Mouse (Mus musculus): ENCODE results near the gene Dusp13. TPM values are rescaled to one million over a fixed set of nuclear protein-coding genes. Genes with fewer than 3 reads are reported as not detected.

Dusp13 gene
- 0.09 TPM in 1 of 2 replicates, not detected in the other for polyA plus RNA-seq (2012; rRNA removed)

DNA sequence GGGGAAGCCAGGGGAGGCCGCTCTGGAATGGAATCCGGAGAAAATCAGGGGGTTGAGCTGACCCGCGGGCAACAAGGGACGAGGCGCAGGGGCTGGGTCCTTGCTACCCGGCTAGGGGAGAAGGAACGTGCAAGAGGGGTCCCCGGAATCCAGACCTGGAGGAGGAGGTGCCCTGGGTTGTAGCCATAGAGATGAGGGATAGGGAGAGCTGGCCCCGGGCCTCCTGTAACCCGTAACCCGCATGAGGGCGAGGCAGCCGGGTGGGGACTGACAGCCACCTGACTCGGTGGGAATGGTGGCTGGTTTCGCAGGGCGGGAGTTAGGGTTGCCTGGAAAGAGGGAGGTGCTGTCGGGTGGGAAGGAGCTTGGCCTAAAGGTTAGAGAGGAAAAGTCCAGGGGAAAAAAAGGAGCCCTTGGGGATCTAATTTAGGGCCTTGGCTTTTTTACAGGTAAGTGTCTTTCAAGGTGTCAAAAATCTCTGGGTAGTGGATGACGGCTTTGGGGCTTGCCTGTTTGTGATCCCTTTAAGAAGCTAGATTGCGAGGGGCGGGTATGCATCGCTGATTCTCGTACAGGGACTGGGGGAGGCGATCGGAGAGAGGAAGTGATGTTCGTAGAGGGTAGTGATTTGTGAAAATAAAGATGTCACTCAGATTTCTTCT, at the start of gene Dusp13:
Dusp13 (minus strand) TSS at position 301 of the 662 bp plus-strand sequence.

DNA sequence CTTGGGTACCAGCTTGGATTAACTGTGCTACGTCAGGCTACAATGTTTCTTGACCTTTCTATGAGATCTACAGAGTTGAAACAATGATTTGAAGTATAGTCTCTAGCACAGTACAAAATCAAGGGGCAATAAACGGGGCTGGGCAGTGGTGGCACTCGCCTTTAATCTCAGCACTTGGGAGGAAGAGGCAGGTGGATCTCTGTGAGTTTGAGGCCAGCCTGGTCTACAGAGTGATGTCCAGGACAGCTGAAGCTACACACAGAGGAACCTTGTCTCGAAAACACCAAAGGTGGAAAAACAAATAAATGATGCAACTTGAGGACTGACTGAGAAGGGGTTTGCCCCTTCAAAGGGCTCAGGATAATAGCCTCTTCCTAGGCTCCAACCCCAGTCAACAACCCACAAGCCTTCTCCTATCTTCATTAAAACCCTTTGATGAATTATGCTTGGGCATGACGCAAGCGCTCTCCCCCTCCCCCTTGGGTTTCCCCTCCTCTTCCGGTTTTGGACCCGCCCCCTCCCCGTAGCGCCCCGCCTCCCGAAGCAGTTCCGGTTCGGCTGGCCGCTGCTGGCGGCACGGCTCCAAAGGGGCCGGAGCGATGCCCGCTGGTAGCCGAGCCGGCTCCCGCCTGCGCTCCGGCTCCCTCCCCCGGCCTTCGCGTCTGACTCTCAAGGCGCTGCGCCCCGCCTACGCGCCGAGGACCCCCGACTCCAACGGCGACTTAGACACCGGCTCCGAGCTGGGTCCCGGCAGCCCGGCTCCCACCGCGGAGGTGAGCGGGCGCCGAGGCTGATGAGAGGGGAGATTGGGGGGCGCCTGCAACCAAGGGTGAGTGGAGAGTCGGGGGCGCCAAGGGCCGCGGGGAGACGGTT, 737 bp downstream of the Dusp13 start, which contains the start of gene Samd8:
Samd8 (plus strand) TSS at position 524 of the 873 bp plus-strand sequence.

DNA sequence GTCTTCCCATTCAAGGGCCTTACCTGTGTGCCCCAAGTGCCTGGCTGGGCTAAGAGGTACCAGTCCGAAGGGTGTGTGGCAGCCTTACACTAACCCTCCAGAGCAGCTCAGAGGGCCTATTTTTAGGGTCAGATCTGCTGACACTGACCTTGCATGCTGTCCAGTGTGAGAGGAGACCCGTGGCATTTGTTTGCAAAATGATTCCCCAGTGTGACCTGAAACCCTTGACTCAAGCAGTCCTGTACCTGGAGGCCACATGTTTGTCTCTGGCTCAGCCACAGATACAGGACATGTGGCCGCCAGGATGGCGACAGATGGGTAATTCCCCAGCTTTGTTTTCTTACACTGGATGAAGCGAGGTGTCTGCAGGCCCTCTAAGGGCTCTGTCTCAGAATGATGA, 36.5 kb downstream of the Dusp13 start, which contains the start of gene Dupd1:
Dupd1 (minus strand) TSS at position 91 of the 400 bp plus-strand sequence.

Other genes with a start within 250 kb of the Dusp13 start
- not detected in 2 replicates for gene Dupd1, start 36.6 kb downstream of the Dusp13 start, polyA plus RNA-seq (2012; rRNA removed)
- gene Samd8, start 650 bp downstream of the Dusp13 start, polyA plus RNA-seq (2012; rRNA removed), result 2.4 and 3.1 TPM in 2 replicates
- gene Vdac2, start 74.1 kb upstream of the Dusp13 start, polyA plus RNA-seq (2012; rRNA removed), result 72.0 and 92.5 TPM in 2 replicates
- 13.6 and 13.9 TPM in 2 replicates for gene Comtd1, start 97.8 kb upstream of the Dusp13 start, polyA plus RNA-seq (2012; rRNA removed)
- 0.71 and 0.80 TPM in 2 replicates for gene Zfp503, start 238.4 kb upstream of the Dusp13 start, polyA plus RNA-seq (2012; rRNA removed)